Mouse (Mus musculus) cerebellum, postnatal 14 days (tissue): ENCODE results near the gene Apoa2.

ENCODE experiments used
- DNase-seq, 2 experiments: peaks; one replicate each; pipeline ENCODE4 v3.0.0; 2021; ENCODE audit warnings: mixed read lengths in 2 of 2

Apoa2 gene

GRCm38 (mm10) chr1:171224857-171225256, at the start of gene Apoa2:
Apoa2 (plus strand) TSS chr1:171225054.
- DNase-seq = no peak

- DNase-seq = no peak
These were observed 45.2 kb upstream of the Apoa2 start for GRCm38 (mm10) chr1:171179487-171180171.

DNA sequence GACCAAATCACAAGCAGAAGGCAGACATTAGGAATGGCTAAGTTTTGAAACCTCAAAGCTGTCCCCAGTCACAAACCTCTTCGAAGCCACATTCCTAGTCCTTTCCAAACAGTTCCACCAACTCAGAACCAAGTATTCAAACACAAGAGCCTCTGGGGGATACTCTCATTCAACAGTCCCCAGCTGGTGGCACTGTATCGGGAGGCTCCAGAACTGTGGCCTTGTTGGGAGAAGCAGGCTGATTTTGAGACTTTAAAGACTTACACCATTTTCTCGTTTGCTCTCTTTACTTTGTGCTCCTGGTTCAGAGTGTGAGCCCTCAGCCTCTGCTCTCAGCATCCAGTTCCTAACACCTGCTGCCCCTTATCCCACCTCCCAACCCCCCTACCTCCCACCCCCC, 41.8 kb upstream of the Apoa2 start:
- DNase-seq = no peak

GRCm38 (mm10) chr1:171183620-171184019, 41.2 kb upstream of the Apoa2 start:
- no peak for DNase-seq

- DNase-seq = no peak
These were observed 40.5 kb upstream of the Apoa2 start for GRCm38 (mm10) chr1:171184314-171184713.

DNA sequence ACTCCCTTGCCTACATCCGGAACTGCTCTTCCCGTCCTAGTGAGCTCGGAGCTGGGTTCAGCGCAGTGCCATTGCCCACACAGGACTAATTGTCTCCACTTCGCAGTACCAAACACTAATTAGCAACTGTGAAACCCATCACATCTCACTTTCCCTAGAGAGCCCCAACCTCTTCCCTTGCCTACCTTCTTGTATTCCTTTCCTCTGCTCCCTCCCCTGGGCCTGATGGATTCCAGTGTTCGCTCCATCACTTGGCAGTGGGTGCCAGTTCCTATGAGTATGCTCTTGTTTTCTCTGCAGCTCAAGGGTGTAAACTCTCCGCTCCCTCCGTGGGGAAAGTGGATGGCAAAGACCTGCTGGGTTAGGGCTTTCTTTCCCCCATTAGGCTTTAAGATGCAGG, 39.2 kb upstream of the Apoa2 start:
- DNase-seq = no peak

DNA sequence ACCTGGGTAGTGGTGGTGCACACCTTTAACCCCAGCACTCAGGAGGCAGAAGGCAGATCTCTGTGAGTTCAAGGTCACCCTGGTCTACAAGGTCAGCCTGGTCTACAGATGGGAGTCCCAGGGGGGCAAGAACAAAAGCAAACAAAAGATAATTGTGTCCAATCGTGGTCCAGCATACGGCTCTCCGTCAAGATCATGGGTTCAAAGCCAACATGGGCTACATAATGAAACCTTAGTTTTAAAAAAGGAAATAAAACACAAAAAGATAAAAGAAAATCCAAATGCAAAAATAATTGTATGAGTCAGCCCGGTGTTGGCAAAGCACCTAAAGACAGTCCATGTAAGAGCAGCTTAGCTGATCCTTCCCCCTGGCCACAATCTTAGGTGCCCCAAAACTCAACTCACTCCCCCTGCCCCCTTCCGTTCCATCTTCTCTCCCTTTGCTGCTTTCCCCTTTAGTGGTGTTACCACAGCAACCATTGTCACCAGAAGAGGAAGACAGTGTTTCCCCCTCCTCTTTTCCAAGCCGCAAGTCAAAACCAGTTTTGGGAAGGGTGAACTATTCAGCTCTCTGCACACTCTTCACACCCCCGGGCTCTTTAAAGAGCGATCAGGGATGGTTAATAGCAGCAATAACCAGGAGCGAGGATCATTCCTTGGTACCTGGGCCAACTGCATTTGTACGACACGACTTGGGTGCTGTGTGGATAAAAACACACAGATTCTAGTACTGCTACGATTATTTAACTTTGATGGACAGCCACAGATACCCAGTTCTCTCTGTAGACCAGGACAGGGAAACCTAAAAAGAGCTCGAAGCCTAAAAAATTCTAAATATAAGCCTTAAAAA, 36.8 kb upstream of the Apoa2 start:
- no peak for DNase-seq

GRCm38 (mm10) chr1:171189046-171189445, 35.8 kb upstream of the Apoa2 start:
- DNase-seq = no peak

DNA sequence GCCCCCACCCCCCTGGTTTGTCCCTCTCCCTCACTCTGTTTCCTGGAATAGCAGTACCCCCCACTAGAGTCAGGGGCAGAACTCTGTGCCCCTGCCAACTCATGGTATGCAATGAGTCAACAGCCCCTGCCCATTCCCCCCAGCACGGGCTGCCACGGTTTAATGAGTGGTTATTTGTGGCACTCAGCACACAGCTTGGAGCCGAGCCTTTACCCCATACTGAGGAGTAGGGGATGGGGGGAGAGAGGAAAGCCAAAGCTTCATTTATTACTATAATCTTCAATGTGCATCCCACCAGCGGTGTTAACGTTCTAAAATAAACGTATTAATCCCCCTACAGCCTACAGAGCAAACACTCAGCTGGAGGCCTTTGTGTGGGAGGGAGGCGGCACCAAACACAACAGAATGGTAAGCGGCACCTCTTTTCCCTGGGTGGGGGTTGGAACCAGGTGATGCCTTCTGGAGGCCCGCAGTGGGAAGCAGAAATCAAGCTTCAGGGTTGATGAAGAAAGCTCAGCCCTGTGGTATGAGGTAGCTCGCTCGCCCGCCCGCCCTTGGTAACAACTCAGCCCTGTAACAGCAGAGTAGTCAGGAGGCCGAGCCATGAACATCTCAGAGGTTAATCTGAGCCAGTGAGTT, 35.3 kb upstream of the Apoa2 start:
- peak in 1 of 2 experiments; percentile 6 for DNase-seq

DNA sequence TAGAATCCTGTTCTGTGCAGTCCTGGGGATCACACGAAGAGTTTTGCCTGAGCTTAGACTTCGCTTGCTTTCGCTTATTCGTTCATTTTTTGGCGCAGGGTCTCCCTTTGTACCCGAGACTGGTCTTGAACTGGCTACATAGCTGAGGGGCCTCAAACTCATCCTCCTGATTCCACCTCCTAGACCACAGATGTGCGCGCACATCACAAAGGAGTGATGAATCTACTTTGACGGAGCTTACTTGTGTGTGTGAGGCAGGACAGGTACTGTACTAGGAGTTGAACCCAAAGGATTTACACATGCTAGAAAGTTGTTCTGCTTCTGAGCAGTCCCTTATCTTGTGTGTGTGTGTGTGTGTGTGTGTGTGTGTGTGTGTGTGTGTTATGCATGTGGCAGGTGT, 34.0 kb upstream of the Apoa2 start:
- DNase-seq = no peak

DNA sequence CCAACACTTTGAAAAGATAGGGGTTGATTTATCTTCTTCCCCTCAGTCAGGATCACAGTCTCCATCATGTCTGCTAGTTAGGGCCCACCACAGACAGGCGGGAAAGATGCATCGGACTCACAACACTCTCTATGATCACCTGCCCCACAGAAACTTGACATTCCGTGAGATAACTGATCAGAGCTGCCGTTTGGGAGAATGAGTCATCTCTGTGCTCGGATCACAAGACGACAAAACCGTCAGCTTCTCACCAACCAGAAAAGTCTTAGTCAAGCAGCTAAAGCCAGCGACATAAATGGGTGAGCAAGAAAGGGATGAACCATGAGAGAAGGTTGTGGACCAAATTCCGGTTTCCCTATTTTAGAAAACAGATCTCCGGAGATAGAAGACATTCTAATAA, 32.6 kb upstream of the Apoa2 start:
- no peak for DNase-seq

DNA sequence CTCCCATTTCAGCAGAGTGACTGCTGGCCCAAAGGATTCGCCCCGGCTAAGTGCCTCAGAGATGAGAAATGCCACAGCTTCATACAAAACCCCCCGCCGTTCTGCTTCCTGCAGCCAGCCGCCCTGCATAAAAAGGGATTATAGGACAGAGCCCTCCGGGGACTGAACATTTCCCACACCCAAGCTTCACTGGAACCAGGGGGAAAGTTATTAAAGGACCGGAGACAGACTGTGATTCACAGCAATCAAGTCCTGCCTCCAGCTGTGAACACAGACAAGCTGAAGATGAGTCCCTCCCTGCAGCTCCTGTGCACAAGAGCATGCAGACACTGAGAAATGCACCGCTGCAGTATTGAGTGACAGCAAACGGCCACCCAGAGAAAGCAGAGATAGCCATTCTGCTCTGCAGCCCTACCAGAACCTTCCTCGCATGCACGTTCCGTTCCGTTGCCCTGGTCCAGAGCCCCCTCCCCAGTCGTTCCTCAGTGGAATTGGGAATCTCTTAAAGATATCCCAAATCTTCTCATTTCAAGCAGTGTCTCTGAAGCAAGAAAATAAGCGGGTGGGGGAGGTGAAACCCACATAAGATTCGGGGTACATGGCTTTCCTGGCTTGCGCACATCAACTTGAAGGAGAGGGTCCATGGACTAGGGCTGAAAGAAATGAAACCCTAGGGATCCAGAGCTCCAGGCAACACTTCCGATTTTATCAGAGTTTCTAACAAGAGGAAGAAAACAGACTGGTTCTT, 31.6 kb upstream of the Apoa2 start:
- DNase-seq = no peak

- no peak for DNase-seq
These were observed 30.7 kb upstream of the Apoa2 start for GRCm38 (mm10) chr1:171193911-171194830.

- no peak for DNase-seq
These were observed 29.6 kb upstream of the Apoa2 start for GRCm38 (mm10) chr1:171195046-171195822.

GRCm38 (mm10) chr1:171195887-171196397, 28.9 kb upstream of the Apoa2 start, which contains the start of gene Pcp4l1:
Pcp4l1 (minus strand) TSS chr1:171196268.
- DNase-seq = peak; percentile 66 to 68

DNA sequence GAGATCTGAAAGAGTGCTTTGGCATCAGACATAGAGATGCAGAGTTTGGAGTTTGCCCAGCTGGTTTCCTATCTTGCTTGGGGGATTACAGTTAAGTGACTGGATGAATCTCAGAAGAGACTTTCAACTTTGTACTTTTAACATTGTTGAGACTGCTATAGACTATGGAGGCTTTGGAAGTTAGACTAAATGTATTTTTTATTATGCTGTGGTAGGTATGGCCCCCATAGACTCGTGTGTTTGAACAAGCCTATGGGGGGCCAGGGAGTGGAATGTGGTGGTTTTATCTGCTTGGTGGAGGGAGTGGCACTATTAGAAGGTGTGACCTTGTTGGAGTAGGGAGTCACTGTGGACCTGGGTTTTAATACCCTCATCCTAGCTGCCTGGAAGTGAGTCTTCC, 25.3 kb upstream of the Apoa2 start:
- no peak for DNase-seq

DNA sequence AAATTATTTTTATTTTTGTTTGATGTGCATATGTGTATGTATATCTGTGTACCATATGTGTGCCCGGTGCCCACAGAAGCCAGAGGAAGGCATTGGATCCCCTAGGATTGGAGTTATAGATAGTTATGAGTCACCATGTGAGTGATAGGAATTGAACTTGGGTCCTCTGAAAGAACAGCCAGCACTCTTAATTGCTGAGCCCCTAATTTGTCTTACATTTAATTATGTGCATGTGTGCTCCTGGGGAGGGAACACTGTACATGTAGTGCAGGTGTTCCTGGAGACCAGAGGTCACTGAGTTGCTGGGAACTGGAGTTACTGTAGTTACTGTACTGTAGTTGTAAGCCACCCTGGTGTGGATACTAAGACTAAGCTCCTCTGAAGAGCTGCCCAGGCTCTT, 24.1 kb upstream of the Apoa2 start:
- no peak for DNase-seq

DNA sequence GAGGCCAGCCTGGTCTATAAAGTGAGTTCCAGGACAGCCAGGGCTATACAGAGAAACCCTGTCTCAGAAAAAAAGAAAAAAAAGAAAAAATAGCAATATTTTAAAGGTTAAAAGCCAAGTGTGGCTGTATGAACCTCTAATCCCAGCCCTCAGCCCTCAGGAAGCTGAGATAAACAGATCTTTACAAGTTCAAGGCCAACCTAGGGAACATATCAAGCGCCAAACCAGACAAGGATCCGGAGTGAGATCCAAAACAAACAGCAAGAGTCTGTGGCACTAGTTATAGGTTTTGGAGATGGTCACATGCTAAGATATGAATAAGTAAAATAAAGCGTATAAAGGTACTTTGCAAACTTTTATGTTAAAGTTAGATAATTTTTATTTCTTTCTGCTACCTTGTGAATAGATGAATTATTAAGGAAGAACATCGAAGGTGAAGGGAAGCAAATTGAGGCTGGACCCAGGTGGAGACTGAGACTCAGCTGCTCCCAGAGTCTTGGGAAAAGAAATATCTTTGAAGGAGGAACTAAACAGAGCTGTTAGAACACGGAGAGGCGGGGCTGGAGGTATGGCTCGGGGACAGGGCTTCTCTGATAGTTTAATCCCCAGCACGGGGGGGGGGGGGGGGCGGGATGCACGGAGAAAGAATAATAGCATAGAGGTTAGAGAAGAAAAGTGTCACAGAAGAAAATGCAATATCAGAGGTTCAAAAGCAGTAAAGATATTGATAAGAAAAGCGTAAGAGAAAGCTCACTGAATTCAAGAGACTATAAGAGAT, 21.2 kb upstream of the Apoa2 start:
- DNase-seq = no peak

GRCm38 (mm10) chr1:171204249-171204644, 20.6 kb upstream of the Apoa2 start:
- DNase-seq = no peak
